Mouse (Mus musculus) midbrain, embryonic 13.5 days (tissue): ENCODE data around the gene Dock4. TPM values are rescaled to one million over a fixed set of nuclear protein-coding genes. Genes with fewer than 3 reads are reported as not detected.

Experiments used
- ATAC-seq: fragments of 200-750 bp; cut with Nextera tagmentation; 2 replicates; pipeline ENCODE4 v1.8.0; 2017; ENCODE audit warnings: mild to moderate bottlenecking, moderate TSS enrichment, moderate library complexity
- H3K27ac ChIP-seq: fragments of 300-500 bp; sonication (generic); 2 replicates; pipeline ENCODE4 v1.5.1; 2015; ENCODE audit warnings: inconsistent platforms, mild to moderate bottlenecking, moderate library complexity
- H3K27me3 ChIP-seq: fragments of 300-500 bp; sonication (generic); 2 replicates; pipeline ENCODE4 v1.6.1; 2015; ENCODE audit warnings: mild to moderate bottlenecking, inconsistent platforms
- H3K36me3 ChIP-seq: fragments of 300-500 bp; sonication (generic); 2 replicates; pipeline ENCODE4 v1.6.1; 2015; ENCODE audit warnings: mild to moderate bottlenecking, inconsistent platforms
- H3K4me1 ChIP-seq: fragments of 300-500 bp; sonication (generic); replicated peaks from 2 replicates; pipeline ENCODE4 v1.6.1; 2015; ENCODE audit warnings: inconsistent platforms
- H3K4me2 ChIP-seq: fragments of 300-500 bp; sonication (generic); replicated peaks from 2 replicates; pipeline ENCODE4 v1.6.1; 2015; ENCODE audit warnings: moderate library complexity, mild to moderate bottlenecking, inconsistent platforms
- H3K4me3 ChIP-seq: fragments of 300-500 bp; sonication (generic); replicated peaks from 2 replicates; pipeline ENCODE4 v1.5.1; 2015; ENCODE audit warnings: mild to moderate bottlenecking, inconsistent platforms
- H3K9ac ChIP-seq: fragments of 300-500 bp; sonication (generic); replicated peaks from 2 replicates; pipeline ENCODE4 v1.6.1; 2015; ENCODE audit warnings: mild to moderate bottlenecking, inconsistent platforms
- H3K9me3 ChIP-seq: fragments of 300-500 bp; sonication (generic); 2 replicates; pipeline ENCODE4 v1.6.1; 2016; ENCODE audit warnings: mild to moderate bottlenecking, inconsistent platforms
- WGBS: fragments of 180-500 bp; shearing (Covaris S2); methylation state at CpG from one replicate; pipeline ENCODE4 v1.1.7; 2015; 5-methylcytosine and 5-hydroxymethylcytosine counted together
- polyA plus RNA-seq: library from polyadenylated mRNA; unstranded; fragments of >200 nt; fragmentation: Nextera tagmentation; extraction: Ambion mirVana; gene quantifications from 2 replicates; pipeline ENCODE4 v1.2.1, GENCODE M21; 2015

Dock4 gene
- polyA plus RNA-seq, 1 experiment from 2014 or later, result 38.4 TPM

DNA sequence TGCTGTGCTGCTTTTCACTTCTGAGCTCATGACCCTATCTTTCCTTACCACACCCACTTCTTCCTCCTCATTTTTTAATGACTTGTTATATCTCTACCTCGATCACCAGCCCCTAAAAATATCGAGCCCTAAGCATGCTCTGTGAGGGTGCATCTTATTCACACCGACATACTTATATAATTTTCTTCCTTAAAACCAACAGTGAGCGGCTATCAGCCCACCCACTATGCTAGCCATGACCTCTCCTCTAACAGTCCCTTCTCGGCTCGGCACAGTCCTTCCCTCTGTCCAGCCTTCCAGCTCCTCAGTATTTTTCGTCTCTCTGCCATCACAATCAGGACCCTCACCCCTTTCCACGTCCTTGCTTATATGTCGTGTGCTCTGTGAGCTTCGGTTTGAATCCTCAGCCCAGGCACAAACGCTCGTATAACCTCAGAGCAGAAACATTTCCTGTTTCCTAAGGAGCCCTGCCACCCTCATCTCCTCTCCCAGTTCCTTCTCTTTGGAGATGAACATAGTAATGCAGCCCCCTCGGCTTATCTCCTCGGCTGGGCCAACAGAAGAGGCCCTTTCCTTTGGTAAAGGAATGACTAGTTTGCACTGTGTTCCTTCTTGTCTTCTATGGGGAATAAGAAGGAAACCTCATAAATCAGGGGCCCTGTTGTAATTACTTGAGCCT lies 351.2 kb downstream of the Dock4 start:
- Histone ChIP-seq H3K27me3 (0 out of 2 replicates have a peak, but pooled peaks cover 2% of the 10 kb centered on the region), H3K36me3 (0 out of 2 replicates have a peak, but pooled peaks cover 3% of the 10 kb centered on the region), H3K9me3 (no peaks in the 10 kb centered on the region), H3K27ac (no peak overlapping the region), H3K4me2 (no peak overlapping the region), H3K4me1 (peaks cover 32% of the 10 kb centered on the region), H3K9ac (no peak overlapping the region), H3K4me3 (no peak overlapping the region)
- 71% methylated on average over 14 of the region's 14 CpGs for WGBS
- no peak for ATAC-seq

DNA sequence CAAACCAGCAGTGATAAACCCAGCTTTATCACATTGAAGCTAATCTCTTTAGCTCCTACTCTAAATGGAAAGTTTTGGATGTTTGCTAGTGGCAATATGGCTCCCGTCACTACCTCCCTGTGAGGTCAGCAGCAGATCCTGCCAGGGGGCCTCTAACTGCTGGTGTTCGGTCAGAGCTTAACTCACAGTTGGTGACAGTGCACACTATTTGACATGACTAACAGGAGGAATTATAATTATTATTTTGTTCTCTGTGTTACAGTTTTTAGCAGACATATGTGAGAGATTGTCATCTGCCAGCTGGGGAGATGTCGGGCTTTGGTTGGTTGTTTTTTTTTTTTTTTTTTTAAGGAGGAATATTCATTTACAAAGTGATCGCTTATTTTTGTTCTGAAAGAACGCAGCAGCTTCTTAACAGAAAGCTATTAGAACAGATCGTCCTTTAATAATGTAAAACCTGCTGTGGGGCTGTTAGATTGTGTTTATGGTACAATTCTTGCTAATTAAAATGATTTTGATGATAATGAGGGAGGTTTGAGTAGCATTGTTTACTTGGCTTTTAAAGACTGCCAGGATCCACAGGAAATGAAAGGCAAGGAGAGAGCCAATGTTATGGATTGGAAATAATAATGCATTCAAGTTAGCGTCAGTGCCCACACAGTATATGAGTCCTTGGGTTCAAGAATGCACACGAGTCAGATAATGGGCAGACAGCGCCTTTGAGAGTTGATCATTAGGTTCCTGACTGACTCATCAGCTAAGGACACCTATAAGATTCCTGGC lies 352.0 kb downstream of the Dock4 start:
- Histone ChIP-seq H3K36me3 (0 out of 2 replicates have a peak, but pooled peaks cover 3% of the 10 kb centered on the region), H3K9ac (no peak overlapping the region), H3K4me1 (peaks cover 24% of the 10 kb centered on the region), H3K27me3 (0 out of 2 replicates have a peak, but pooled peaks cover 2% of the 10 kb centered on the region), H3K27ac (no peak overlapping the region), H3K9me3 (no peaks in the 10 kb centered on the region), H3K4me3 (no peak overlapping the region), H3K4me2 (no peak overlapping the region)
- 49% methylated on average over 9 of the region's 9 CpGs for WGBS
- ATAC-seq, result no peak

DNA sequence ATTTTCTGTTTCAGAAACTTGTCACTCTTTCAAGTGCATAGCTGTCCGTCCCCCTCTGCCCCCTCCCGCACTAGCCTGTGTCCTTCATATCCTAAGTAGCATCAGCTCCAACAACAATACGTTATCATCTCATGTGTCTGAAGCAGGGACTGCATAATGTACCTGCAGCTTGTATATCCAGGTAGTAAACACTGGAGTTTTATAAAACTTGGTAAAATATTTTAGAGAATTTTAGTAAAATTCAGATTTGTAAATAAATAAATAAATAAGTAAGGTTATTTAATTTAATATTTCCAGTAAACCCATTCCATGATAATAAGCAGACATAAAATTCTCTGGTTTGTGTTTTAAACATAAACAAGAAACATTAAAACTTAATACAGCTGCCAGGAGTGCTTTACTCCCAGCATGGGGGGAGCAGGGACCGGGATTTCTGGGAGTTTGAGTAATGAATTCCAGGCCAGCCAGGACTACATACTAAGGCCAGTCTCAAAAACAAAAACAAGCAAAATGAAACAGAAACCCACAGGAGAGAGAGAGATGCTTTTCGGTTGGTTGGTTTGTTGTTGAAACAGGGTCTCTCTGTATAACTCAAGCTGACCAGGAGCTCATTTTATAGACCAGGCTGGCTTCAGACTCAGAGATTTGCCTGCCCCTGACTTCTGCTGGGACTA lies 352.7 kb downstream of the Dock4 start:
- Histone ChIP-seq H3K9ac (no peak overlapping the region), H3K4me1 (peaks cover 22% of the 10 kb centered on the region), H3K27me3 (0 out of 2 replicates have a peak, but pooled peaks cover 2% of the 10 kb centered on the region), H3K4me3 (no peak overlapping the region), H3K27ac (no peak overlapping the region), H3K36me3 (0 out of 2 replicates have a peak, but pooled peaks cover 3% of the 10 kb centered on the region), H3K9me3 (no peaks in the 10 kb centered on the region), H3K4me2 (no peak overlapping the region)
- no peak for ATAC-seq
- 76% methylated on average over 5 of the region's 5 CpGs for WGBS

DNA sequence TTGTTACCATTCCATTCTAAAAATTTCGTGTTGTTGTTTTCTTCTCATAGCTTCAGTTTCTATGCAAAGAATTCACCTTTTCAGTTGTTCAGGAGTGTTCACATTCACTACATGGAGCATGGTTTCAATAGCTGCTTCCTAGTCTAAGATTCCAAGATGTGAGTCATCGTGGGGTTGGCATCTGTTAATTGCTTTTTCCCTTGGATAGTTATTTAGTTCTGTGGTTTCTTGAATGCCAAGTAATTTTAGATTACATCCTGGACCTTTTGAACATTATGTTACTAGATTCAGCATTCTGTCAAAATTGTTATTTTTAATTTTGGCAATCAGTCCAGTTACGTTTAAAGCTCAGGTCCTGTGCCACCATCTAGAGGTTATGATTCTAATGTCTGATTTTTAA lies 355.7 kb downstream of the Dock4 start:
- Histone ChIP-seq H3K36me3 (peaks cover 7% of the 10 kb centered on the region), H3K9me3 (no peaks in the 10 kb centered on the region), H3K9ac (no peak overlapping the region), H3K4me2 (no peak overlapping the region), H3K4me3 (no peak overlapping the region), H3K4me1 (peaks cover 13% of the 10 kb centered on the region), H3K27ac (no peak overlapping the region), H3K27me3 (no peaks in the 10 kb centered on the region)
- ATAC-seq, result no peak
- WGBS, result 83% methylated on average over 3 of the region's 3 CpGs

DNA sequence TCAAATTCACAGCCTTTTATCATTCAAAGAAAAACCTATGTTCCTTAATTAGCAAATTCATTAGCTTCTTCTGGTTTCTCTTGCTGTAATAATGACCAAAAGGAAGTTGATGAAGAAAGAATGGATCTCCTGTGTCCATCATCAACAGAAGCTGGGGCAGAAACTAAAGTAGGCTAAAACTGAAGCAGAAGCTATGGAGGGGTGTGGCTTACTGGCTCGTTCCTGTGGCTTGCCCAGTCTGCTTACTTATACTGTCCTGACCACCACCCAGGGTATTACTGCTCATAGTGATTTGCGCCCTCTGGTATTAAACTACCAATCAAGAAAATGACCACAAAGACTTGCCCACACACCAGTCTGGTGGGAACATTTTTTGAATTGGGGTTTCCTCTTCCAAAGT lies 359.5 kb downstream of the Dock4 start:
- no peak overlapping the region for H3K9ac ChIP-seq
- no peak for ATAC-seq
- 89% methylated on average over 2 of the region's 2 CpGs for WGBS

DNA sequence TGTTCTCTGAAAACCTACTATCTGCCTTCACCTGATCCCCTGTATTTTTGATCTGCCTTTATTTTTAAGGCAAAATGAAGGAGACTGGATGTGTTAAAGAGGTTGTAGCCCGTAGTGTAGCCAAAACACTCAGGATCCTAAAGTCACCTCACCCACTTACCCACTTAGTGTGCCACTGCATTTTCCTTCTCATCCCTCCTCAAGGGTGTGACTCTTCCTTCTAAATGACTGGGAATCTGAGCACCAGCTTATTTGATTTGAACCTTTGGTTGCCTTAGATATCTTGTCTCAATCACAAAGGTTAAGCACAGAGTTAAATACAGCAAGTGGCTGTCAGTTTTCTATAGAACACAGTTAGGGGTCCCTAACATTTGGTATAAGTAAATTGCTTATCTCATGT lies 362.2 kb downstream of the Dock4 start:
- Histone ChIP-seq H3K9me3 (no peaks in the 10 kb centered on the region), H3K36me3 (peaks cover 27% of the 10 kb centered on the region), H3K4me1 (no peaks in the 10 kb centered on the region), H3K27ac (no peak overlapping the region), H3K4me3 (no peak overlapping the region), H3K4me2 (no peak overlapping the region), H3K9ac (no peak overlapping the region), H3K27me3 (no peaks in the 10 kb centered on the region)
- ATAC-seq, result no peak
- WGBS, result 97% methylated on average over 1 of the region's 1 CpGs

More for the DNA sequence above, 359.5 kb downstream of the Dock4 start:
- no peaks in the 10 kb centered on the region for H3K27me3 ChIP-seq
- no peaks in the 10 kb centered on the region for H3K4me1 ChIP-seq
- H3K27ac ChIP-seq, result no peak overlapping the region
- H3K36me3 ChIP-seq, result peaks cover 21% of the 10 kb centered on the region
- H3K4me3 ChIP-seq, result no peak overlapping the region
- H3K9me3 ChIP-seq, result no peaks in the 10 kb centered on the region
- H3K4me2 ChIP-seq, result no peak overlapping the region

DNA sequence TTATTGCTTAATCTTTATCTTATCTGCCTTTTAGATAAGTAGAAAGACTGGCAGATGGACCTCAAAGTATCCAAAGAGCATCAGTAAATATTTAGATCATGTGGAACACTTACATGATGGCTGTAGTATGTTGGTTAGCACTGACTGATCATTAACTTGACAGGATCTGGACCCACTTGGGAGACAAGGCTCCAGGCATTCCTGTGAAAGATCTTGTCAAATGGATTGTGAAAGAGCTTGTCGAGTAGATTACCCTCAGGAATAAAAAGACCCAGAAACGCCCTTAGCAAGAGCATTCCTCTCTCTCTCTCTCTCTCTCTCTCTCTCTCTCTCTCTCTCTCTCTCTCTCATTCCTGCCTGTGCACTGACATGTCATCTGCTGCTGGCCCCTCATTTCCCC lies 367.7 kb downstream of the Dock4 start:
- peaks cover 20% of the 10 kb centered on the region; the same call in 1 of the 2 replicates for H3K36me3 ChIP-seq
- no peak overlapping the region for H3K4me2 ChIP-seq
- H3K4me3 ChIP-seq, result no peak overlapping the region
- WGBS, result 49% methylated on average over 2 of the region's 2 CpGs
- no peaks in the 10 kb centered on the region for H3K9me3 ChIP-seq
- H3K27me3 ChIP-seq, result no peaks in the 10 kb centered on the region
- no peak overlapping the region for H3K9ac ChIP-seq
- H3K4me1 ChIP-seq, result 0 out of 2 replicates have a peak, but pooled peaks cover 2% of the 10 kb centered on the region
- H3K27ac ChIP-seq, result no peak overlapping the region
- no peak for ATAC-seq

DNA sequence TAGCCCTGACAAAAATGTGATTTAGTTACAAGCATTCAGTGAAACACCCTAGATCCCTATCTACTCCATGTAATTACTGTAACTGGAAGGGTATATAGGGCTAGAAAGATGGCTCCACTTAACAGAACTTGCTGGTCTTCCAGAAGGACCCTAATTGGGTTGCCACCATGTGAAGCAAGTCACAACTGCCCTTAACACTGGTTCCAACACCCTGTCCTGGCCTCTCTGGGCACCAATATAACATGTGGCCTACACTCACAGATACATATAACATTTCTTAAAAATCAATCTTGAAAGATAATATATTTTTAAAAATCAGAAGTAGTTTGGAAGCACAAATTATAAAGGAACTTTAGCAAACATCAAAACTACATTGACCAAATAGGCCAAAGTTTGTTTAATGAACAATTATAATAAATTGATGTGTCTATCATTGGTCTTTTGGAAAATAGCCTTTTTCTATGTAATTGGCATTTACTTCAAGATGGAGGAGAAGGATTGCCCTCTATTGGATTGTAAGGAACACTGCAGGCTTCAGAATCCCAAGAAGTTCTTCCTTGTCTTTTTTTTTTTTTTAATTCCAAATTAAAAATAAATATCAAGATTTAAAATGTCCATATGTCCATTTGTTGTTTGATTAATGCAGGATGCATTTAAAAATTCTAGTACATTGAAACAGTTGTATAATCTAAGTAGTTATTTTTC lies 369.1 kb downstream of the Dock4 start:
- H3K9me3 ChIP-seq, result no peaks in the 10 kb centered on the region
- ATAC-seq, result no peak
- peaks cover 20% of the 10 kb centered on the region; the same call in 1 of the 2 replicates for H3K36me3 ChIP-seq
- no peak overlapping the region for H3K4me3 ChIP-seq
- H3K4me1 ChIP-seq, result 0 out of 2 replicates have a peak, but pooled peaks cover 2% of the 10 kb centered on the region
- no peak overlapping the region for H3K27ac ChIP-seq
- no peaks in the 10 kb centered on the region for H3K27me3 ChIP-seq
- no peak overlapping the region for H3K4me2 ChIP-seq
- no peak overlapping the region for H3K9ac ChIP-seq

DNA sequence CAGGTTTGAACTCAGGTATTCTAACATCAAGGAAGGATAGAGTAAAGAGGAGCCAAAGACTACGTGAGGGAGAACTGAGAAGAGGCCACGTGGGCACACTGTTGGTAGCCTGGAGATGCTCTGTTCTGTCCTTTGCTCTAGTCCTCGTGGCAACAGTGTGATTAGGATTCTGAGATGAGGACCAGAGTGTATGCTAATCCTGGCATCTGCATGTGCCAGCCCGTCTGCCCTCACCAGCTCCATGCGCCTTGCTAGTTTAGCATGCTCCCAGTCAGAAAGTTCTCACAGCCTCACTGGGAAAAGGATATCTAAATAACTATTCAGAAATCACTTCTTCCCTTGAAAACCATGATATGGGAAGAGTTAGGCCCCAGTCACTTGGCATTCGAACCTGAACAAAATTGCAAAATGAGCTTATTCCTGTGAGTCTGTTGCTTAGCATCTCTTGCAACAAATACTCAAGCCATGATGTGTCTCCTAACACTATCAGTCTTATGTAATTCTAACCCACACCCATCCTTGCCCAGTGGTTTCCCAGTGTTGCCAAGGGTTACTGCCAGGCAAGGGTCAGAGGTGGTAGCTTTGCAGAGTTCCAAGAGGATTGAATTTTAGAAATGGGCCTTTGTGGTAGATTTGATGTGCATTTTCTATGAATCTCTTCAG lies 372.4 kb downstream of the Dock4 start:
- Histone ChIP-seq H3K36me3 (peaks cover 34% of the 10 kb centered on the region), H3K27me3 (no peaks in the 10 kb centered on the region), H3K4me3 (no peak overlapping the region), H3K4me1 (0 out of 2 replicates have a peak, but pooled peaks cover 2% of the 10 kb centered on the region), H3K4me2 (no peak overlapping the region), H3K27ac (no peak overlapping the region), H3K9ac (no peak overlapping the region), H3K9me3 (no peaks in the 10 kb centered on the region)
- no peak for ATAC-seq
- 88% methylated on average over 6 of the region's 6 CpGs for WGBS

DNA sequence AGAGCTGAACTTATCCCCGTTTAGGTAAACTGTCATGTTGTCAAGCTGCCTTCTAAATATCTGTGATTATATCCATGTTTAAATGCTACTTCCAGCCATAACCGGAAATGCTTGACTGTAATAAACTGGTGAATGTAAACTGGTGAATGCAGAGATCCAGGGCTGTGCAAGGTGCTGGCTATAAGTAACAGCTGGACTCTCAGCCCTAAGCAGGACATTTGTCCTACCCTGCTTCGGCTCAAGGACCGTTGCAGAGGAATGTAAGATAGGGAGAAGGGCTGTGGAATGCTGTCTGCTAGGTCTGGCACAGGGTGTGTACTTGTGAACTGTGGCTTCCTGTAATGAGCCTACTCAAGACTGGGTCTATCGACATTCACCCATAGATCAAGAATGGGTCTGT lies 377.9 kb downstream of the Dock4 start:
- Histone ChIP-seq H3K4me1 (no peaks in the 10 kb centered on the region), H3K4me3 (no peak overlapping the region), H3K4me2 (no peak overlapping the region), H3K9ac (no peak overlapping the region), H3K27ac (no peak overlapping the region), H3K36me3 (peaks cover 30% of the 10 kb centered on the region), H3K27me3 (no peaks in the 10 kb centered on the region), H3K9me3 (no peaks in the 10 kb centered on the region)
- ATAC-seq, result no peak
- 95% methylated on average over 5 of the region's 5 CpGs for WGBS

DNA sequence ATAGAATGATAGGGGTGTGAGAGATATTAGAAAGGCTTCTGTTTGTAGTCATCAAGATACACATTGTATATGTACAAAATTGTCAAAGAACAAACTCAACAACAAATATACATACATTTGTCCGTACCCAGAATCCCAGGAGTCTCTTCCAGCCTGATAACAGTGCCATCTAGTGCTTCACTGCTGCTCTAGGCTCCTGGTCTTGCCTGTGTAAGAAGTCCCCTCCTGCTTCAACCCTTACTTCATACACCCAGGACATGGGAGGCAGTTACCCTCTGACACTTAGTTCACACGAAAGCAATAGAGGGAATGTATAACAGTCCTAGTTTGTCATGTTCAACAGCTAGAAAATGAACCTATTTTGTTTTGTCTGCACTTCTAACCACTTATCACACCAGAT lies 378.5 kb downstream of the Dock4 start:
- Histone ChIP-seq H3K4me2 (no peak overlapping the region), H3K9me3 (no peaks in the 10 kb centered on the region), H3K36me3 (peaks cover 36% of the 10 kb centered on the region), H3K9ac (no peak overlapping the region), H3K27ac (no peak overlapping the region), H3K4me1 (no peaks in the 10 kb centered on the region), H3K27me3 (no peaks in the 10 kb centered on the region), H3K4me3 (no peak overlapping the region)
- WGBS, result 65% methylated on average over 2 of the region's 2 CpGs
- no peak for ATAC-seq
